Mouse (Mus musculus) adrenal gland, adult 18-20 months (tissue): ENCODE results near the gene Sbf1. TPM values are rescaled to one million over a fixed set of nuclear protein-coding genes. Genes with fewer than 3 reads are reported as not detected.

ENCODE experiments used
- DNase-seq, 2 experiments: peaks; one replicate each; pipeline ENCODE4 v3.0.0; 2021 to 2022; ENCODE audit warnings: low spot score in 2 of 2
- microRNA-seq, 2 experiments: library from miRNA; unstranded; fragments of <30 nt; microRNA quantifications; one replicate each; pipeline ENCODE4 v1.2.0; 2021; ENCODE audit warnings: borderline number of aligned reads in 2 of 2
- total RNA-seq, 2 experiments: library from RNA; stranded (reverse); gene quantifications; 1 replicate in 1 of 2; 2 replicates in 1 of 2; pipeline ENCODE4 v1.2.3; 2021

Gene Sbf1
- total RNA-seq, 2 experiments from 2014 or later, result 71.9 to 89.4 TPM

GRCm38 (mm10) chr15:89286114-89286513 lies 29.0 kb downstream of the Sbf1 start:
- no peak for DNase-seq

DNA sequence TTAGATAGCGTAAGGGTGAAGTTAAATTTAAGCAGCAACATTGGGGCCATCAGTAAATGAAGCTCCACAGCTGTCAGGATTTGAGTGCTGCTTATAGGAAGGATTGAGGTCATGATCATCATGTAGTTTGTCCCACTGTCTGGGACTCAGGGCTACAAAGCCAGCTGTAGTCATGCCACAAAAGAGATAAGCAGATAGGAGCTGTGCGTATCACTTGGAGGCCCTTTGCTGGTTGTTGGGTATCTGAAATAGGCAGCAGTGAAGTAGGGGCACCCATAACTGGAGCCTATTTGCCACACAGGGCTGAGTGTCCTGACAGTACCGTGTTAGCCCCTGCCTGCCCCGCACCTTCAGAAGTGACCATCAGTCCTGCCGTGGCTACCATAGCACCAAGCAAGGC lies 29.6 kb downstream of the Sbf1 start:
- no peak for DNase-seq

- no peak for DNase-seq
Observed at GRCm38 (mm10) chr15:89285004-89285403, 30.1 kb downstream of the Sbf1 start.

GRCm38 (mm10) chr15:89284094-89284493 lies 31.0 kb downstream of the Sbf1 start:
- no peak for DNase-seq

DNA sequence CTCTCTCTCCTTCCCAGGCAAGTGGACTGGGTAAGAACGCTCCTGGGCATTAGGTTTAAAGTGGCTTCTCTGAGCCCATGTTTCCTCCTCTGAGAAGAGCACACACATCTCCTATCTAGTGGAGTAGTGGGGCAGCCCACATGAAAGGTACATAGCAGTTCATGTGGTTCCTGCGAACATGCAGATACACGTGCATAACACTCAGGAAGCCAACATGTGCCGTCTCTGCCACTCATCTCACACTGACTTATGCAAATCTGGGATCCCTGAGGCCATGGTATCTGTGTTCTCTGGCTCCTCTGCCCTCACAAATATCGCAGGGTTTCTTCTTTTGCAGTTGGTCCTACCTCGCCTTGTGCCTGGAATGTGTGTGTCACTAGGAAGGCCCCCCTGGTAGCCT lies 32.6 kb downstream of the Sbf1 start:
- DNase-seq, result no peak

- no peak for DNase-seq
Observed at GRCm38 (mm10) chr15:89277366-89277765, 37.7 kb downstream of the Sbf1 start.

- DNase-seq, result no peak
Observed at GRCm38 (mm10) chr15:89275497-89275896, 39.6 kb downstream of the Sbf1 start.

DNA sequence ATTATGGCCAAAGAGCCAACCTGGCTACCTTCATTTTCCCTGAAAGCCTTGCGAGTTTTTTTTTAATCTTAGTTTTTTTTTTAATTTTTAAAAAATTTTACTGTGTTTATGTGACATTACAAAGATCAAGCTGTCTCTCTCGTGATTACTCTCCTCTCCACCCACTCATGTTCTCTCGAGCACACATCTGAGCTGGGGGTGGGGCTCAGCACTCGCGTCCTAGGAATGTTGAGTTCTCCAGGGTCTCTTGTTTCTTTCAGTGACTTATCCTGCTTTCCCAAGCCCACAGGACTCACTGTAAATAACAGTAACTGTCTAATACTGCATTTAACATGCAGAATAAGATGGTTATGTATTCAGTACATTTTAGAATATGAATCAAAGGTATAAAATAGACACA lies 50.6 kb downstream of the Sbf1 start:
- no peak for DNase-seq

DNA sequence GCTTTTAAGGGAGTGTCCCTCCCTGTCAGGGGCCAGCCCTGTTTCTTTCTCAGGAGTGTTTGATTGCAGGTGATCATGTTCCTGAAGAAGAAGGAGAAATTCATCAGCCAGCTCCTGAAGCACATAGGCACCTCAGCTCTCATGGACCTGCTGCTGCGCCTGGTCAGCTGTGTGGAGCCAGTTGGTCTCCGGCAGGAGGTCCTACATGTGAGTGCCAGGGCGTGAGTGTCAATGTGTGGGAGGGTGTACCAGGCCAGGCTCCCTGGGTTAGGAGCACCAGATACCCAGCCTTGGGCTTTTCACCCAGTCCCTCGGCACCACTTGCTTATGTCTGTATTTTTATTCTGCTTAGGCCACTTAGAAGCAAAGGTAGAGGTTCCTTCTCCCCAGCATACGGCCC lies 56.1 kb downstream of the Sbf1 start:
- no peak for DNase-seq

DNA sequence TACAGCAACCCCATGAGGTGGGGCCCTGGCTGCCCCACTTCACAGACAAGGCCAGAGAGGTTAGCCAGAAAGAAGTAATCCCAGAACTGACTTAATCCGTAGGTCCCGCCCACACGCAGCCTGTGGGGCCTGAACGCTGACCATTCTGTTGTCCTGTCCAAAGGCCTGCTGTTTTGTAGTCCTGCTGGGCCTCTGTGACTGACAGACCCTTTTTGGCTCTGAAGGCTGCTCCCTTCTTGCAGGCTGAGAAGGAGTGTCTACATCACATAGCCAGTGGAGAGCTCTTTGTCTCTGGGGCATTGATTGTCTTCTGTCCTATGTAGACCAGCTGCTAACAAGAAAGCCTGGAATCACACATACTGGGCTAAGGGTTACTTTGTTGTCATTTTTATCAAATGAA lies 59.8 kb downstream of the Sbf1 start:
- no peak for DNase-seq

- no peak for DNase-seq
Observed at GRCm38 (mm10) chr15:89249063-89249462, 66.0 kb downstream of the Sbf1 start.

GRCm38 (mm10) chr15:89241025-89241424 lies 74.1 kb downstream of the Sbf1 start:
- no peak for DNase-seq

DNA sequence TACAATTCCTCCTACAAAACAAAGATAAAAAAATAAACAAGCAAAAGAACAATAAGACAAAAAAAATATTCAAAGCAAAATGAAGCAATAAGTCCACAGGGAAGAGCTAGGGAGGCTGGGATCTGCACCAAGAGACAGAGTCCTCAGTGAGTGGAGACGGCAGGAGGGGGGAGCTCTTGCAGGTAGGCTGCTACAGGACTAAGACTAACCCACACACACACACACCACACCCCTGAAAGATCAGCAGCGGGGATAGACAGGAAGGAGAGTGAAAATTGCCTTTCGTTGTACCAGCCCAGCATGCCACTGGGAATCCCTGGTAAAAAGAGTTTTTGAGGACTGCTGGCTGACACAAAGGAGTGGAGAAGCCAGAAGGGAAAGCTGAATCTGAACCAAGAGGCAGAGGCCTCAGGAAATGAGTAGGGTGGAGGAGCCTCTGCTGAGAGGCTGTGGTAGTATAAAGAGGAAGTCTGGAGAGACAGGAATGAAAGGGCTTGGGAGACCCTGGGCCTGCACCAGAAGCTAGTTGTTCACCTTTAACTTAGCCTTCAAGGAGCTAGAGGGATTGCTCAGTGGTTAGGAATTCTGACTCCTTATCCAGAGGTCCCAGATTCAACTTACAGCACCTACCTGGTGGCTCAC lies 75.2 kb downstream of the Sbf1 start:
- no peak for DNase-seq

Small RNA genes within 50 kb of the gene (microRNA-seq; reads per million reads assigned to microRNA genes)
- 0.95 to 1.8 reads per million in 2 experiments for gene Mir6959

Other genes with a start within 250 kb of the Sbf1 start
- 10 to 100 TPM; 36.1 to 36.7 TPM for gene Trabd, start 240.2 kb downstream of the Sbf1 start, total RNA-seq
- 10 to 100 TPM; 32.3 to 39.5 TPM for gene Selenoo, start 226.2 kb downstream of the Sbf1 start, total RNA-seq
- 10 to 100 TPM; 10.8 to 13.0 TPM for gene Tubgcp6, start 192.2 kb downstream of the Sbf1 start, total RNA-seq
- gene Hdac10, start 186.6 kb downstream of the Sbf1 start, total RNA-seq, result 10 to 100 TPM; 11.4 to 12.4 TPM
- 1 to 10 TPM; 8.4 to 9.6 TPM for gene Mapk12, start 174.6 kb downstream of the Sbf1 start, total RNA-seq
- gene Mapk11, start 165.7 kb downstream of the Sbf1 start, total RNA-seq, result 1 to 10 TPM; 3.7 to 3.8 TPM
- gene Plxnb2, start 134.5 kb downstream of the Sbf1 start, total RNA-seq, result 100 to 1,000 TPM in 1 of 2 experiments, 10 to 100 TPM in 1; 84.0 to 113 TPM
- gene Dennd6b, start 118.8 kb downstream of the Sbf1 start, total RNA-seq, result 1 to 10 TPM; 5.2 to 5.4 TPM
- gene Ppp6r2, start 103.8 kb downstream of the Sbf1 start, total RNA-seq, result 10 to 100 TPM; 46.6 to 48.3 TPM
- not detected for gene Adm2, start 7.4 kb upstream of the Sbf1 start, total RNA-seq
- gene Miox, start 19.1 kb upstream of the Sbf1 start, total RNA-seq, result 1 to 10 TPM in 1 of 2 experiments, not detected in 1; 4.2 TPM
- 10 to 100 TPM; 34.4 to 40.0 TPM for gene Lmf2, start 40.3 kb upstream of the Sbf1 start, total RNA-seq
- gene Ncaph2, start 40.4 kb upstream of the Sbf1 start, total RNA-seq, result 10 to 100 TPM; 67.7 to 69.6 TPM
- 10 to 100 TPM; 31.9 to 33.3 TPM for gene Sco2, start 58.5 kb upstream of the Sbf1 start, total RNA-seq
- gene Tymp, start 61.7 kb upstream of the Sbf1 start, total RNA-seq, result under 1 TPM; 0.33 to 0.38 TPM
- under 1 TPM; 0.58 to 0.73 TPM for gene Odf3b, start 64.0 kb upstream of the Sbf1 start, total RNA-seq
- gene Klhdc7b, start 69.6 kb upstream of the Sbf1 start, total RNA-seq, result not detected
- not detected for gene Syce3, start 95.2 kb upstream of the Sbf1 start, total RNA-seq
- 100 to 1,000 TPM; 115 to 251 TPM for gene Cpt1b, start 110.6 kb upstream of the Sbf1 start, total RNA-seq
- gene C730034F03Rik, start 114.3 kb upstream of the Sbf1 start, total RNA-seq, result 1 to 10 TPM; 1.0 to 1.6 TPM
- gene Gm44502, start 114.4 kb upstream of the Sbf1 start, total RNA-seq, result 1 to 10 TPM; 1.5 to 2.7 TPM
- 10 to 100 TPM; 60.5 to 88.0 TPM for gene Chkb, start 114.6 kb upstream of the Sbf1 start, total RNA-seq
- 10 to 100 TPM in 1 of 2 experiments, 1 to 10 TPM in 1; 8.1 to 10.9 TPM for gene Mapk8ip2, start 138.6 kb upstream of the Sbf1 start, total RNA-seq
- 10 to 100 TPM; 18.2 to 26.5 TPM for gene Arsa, start 162.1 kb upstream of the Sbf1 start, total RNA-seq
- gene Shank3, start 184.3 kb upstream of the Sbf1 start, total RNA-seq, result 10 to 100 TPM; 28.8 to 32.5 TPM